Mouse (Mus musculus): ENCODE measurements around the gene Gm10320. TPM values are rescaled to one million over a fixed set of nuclear protein-coding genes. Genes with fewer than 3 reads are reported as not detected.

Gm10320 gene
- polyA plus RNA-seq, 1 experiment = 1.1 TPM

DNA sequence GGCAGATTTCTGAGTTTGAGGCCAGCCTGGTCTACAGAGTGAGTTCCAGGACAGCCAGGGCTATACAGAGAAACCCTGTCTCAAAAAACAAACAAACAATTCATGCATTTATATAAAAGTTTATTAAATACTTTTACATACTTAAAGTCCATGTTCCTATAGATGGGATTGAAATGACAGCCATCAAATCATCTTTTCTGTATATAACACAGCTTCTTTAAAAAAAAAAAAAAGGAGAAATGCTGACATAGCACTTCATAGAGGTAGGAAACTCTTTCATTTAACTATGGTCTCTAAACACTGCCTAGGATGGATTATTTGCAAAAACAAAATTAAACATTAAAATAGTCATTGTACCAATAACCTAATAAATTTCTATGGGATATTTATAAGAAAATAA is 43.1 kb downstream of the Gm10320 start:
- H3K4me3 ChIP-seq (ENCODE audit: insufficient read depth, low read depth, low read length) = no peak overlapping the region
- no peak for DNase-seq
- no peaks in the 10 kb centered on the region for H3K27me3 ChIP-seq (replicated peaks; ENCODE audit: control insufficient read depth, insufficient read depth, low read length)
- no peaks in the 10 kb centered on the region for H3K4me1 ChIP-seq (ENCODE audit: control insufficient read depth, insufficient read depth, low read length)
- H3K36me3 ChIP-seq (ENCODE audit: control insufficient read depth, insufficient read depth, low read length) = no peaks in the 10 kb centered on the region
- no peak overlapping the region for H3K27ac ChIP-seq (ENCODE audit: insufficient read depth, low read depth, low read length)
- no peak for TF ChIP-seq POLR2A (IDR thresholded peaks at IDR 0.05; ENCODE audit: low read depth, low read length)
- TF ChIP-seq CTCF (conservative IDR thresholded peaks at IDR 0.05; ENCODE audit: insufficient read depth, insufficient read length, low read depth, low read length) = no peak

DNA sequence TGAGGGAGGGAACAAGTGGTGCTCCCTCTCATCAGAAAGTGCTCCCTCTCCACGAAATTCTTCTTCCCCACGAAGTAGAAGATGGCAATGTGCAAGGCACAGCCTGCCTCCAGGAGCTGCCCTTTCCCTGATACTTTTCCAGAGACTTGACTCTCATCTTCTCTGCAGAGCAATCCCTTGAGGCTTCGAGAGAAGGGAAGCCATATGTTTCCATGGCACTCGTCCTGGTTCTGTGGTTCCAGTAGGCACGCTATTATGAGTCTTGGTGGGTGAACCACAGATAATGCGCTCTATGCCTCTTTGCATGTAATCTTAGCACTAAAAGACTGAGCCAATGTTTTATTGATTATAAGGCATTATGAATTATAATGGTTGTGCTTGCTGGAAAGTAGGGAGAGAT is 44.1 kb downstream of the Gm10320 start:
- TF ChIP-seq POLR2A (IDR thresholded peaks at IDR 0.05; ENCODE audit: low read depth, low read length) (no peak), CTCF (conservative IDR thresholded peaks at IDR 0.05; ENCODE audit: insufficient read depth, insufficient read length, low read depth, low read length) (no peak)
- no peak overlapping the region for H3K4me3 ChIP-seq (ENCODE audit: insufficient read depth, low read depth, low read length)
- no peaks in the 10 kb centered on the region for H3K27me3 ChIP-seq (replicated peaks; ENCODE audit: control insufficient read depth, insufficient read depth, low read length)
- no peaks in the 10 kb centered on the region for H3K4me1 ChIP-seq (ENCODE audit: control insufficient read depth, insufficient read depth, low read length)
- DNase-seq = no peak
- WGBS = 79% methylated on average over 6 of the region's 6 CpGs
- H3K27ac ChIP-seq (ENCODE audit: insufficient read depth, low read depth, low read length) = no peak overlapping the region
- H3K36me3 ChIP-seq (ENCODE audit: control insufficient read depth, insufficient read depth, low read length) = no peaks in the 10 kb centered on the region

- H3K36me3 ChIP-seq (ENCODE audit: control insufficient read depth, insufficient read depth, low read length) = no peaks in the 10 kb centered on the region
These were observed 46.2 kb downstream of the Gm10320 start for GRCm38 (mm10) chr13:98445391-98446125.

GRCm38 (mm10) chr13:98441001-98441400 is 50.8 kb downstream of the Gm10320 start:
- 78% methylated on average over 4 of the region's 4 CpGs for WGBS
- H3K4me1 ChIP-seq (ENCODE audit: control insufficient read depth, insufficient read depth, low read length) = no peaks in the 10 kb centered on the region
- no peak overlapping the region for H3K27ac ChIP-seq (ENCODE audit: insufficient read depth, low read depth, low read length)
- DNase-seq = no peak
- TF ChIP-seq CTCF (conservative IDR thresholded peaks at IDR 0.05; ENCODE audit: insufficient read depth, insufficient read length, low read depth, low read length) = no peak
- TF ChIP-seq POLR2A (IDR thresholded peaks at IDR 0.05; ENCODE audit: low read depth, low read length) = no peak
- H3K27me3 ChIP-seq (replicated peaks; ENCODE audit: control insufficient read depth, insufficient read depth, low read length) = no peaks in the 10 kb centered on the region
- H3K4me3 ChIP-seq (ENCODE audit: insufficient read depth, low read depth, low read length) = no peak overlapping the region
- H3K36me3 ChIP-seq (ENCODE audit: control insufficient read depth, insufficient read depth, low read length) = no peaks in the 10 kb centered on the region

More at GRCm38 (mm10) chr13:98445391-98446125, 46.2 kb downstream of the Gm10320 start:
- no peak overlapping the region for H3K4me3 ChIP-seq (ENCODE audit: insufficient read depth, low read depth, low read length)
- no peak for DNase-seq
- TF ChIP-seq POLR2A (IDR thresholded peaks at IDR 0.05; ENCODE audit: low read depth, low read length) (no peak), CTCF (conservative IDR thresholded peaks at IDR 0.05; ENCODE audit: insufficient read depth, insufficient read length, low read depth, low read length) (no peak)
- H3K27ac ChIP-seq (ENCODE audit: insufficient read depth, low read depth, low read length) = no peak overlapping the region
- H3K4me1 ChIP-seq (ENCODE audit: control insufficient read depth, insufficient read depth, low read length) = no peaks in the 10 kb centered on the region
- 83% methylated on average over 7 of the region's 7 CpGs for WGBS
- H3K27me3 ChIP-seq (replicated peaks; ENCODE audit: control insufficient read depth, insufficient read depth, low read length) = no peaks in the 10 kb centered on the region

- DNase-seq = peak; percentile 22
- Histone ChIP-seq H3K36me3 (ENCODE audit: control insufficient read depth, insufficient read depth, low read length) (no peaks in the 10 kb centered on the region), H3K4me1 (ENCODE audit: control insufficient read depth, insufficient read depth, low read length) (no peaks in the 10 kb centered on the region), H3K27me3 (replicated peaks; ENCODE audit: control insufficient read depth, insufficient read depth, low read length) (no peaks in the 10 kb centered on the region), H3K27ac (ENCODE audit: insufficient read depth, low read depth, low read length) (no peak overlapping the region), H3K4me3 (ENCODE audit: insufficient read depth, low read depth, low read length) (no peak overlapping the region)
- TF ChIP-seq CTCF (conservative IDR thresholded peaks at IDR 0.05; ENCODE audit: insufficient read depth, insufficient read length, low read depth, low read length) = no peak
- TF ChIP-seq POLR2A (IDR thresholded peaks at IDR 0.05; ENCODE audit: low read depth, low read length) = no peak
- 32% methylated on average over 13 of the region's 13 CpGs for WGBS
These were observed 51.4 kb downstream of the Gm10320 start for GRCm38 (mm10) chr13:98440293-98440952.

Other genes starting within 250 kb of the Gm10320 start
- gene Utp15, start 229.0 kb downstream of the Gm10320 start, polyA plus RNA-seq (2012; rRNA removed) = 5.3 and 6.9 TPM in 2 replicates
- 9.9 and 11.1 TPM in 2 replicates for gene Ankra2, start 228.9 kb downstream of the Gm10320 start, polyA plus RNA-seq (2012; rRNA removed)
- gene Gm21976, start 212.1 kb downstream of the Gm10320 start, polyA plus RNA-seq (2012; rRNA removed) = not detected in 2 replicates
- 153 and 173 TPM in 2 replicates for gene Btf3, start 175.0 kb downstream of the Gm10320 start, polyA plus RNA-seq (2012; rRNA removed)
- gene Foxd1, start 137.8 kb downstream of the Gm10320 start, polyA plus RNA-seq (2012; rRNA removed) = 0.91 and 1.1 TPM in 2 replicates
- gene Tmem174, start 145.4 kb upstream of the Gm10320 start, polyA plus RNA-seq (2012; rRNA removed) = 424 and 448 TPM in 2 replicates
- 25.5 TPM in 2 replicates for gene Tmem171, start 202.8 kb upstream of the Gm10320 start, polyA plus RNA-seq (2012; rRNA removed)